Mouse (Mus musculus) forebrain, embryonic 12.5 days (tissue): ENCODE results near the gene Sumo2. TPM values are rescaled to one million over a fixed set of nuclear protein-coding genes. Genes with fewer than 3 reads are reported as not detected.
"Not testable (repeated sequence)": the region's sequence is repeated elsewhere in the genome, so short reads cannot be mapped to it uniquely, and the experiment has no call there.

Experiments
- ATAC-seq: fragments of 200-750 bp; cut with Nextera tagmentation; 2 replicates; pipeline ENCODE4 v1.8.0; 2017; ENCODE audit warnings: moderate TSS enrichment; ENCODE audit not compliant: low FRiP score
- H3K27ac ChIP-seq: fragments of 300-500 bp; sonication (generic); 2 replicates; pipeline ENCODE4 v1.5.1; 2016; ENCODE audit warnings: mild to moderate bottlenecking
- H3K27me3 ChIP-seq: fragments of 300-500 bp; sonication (generic); 2 replicates; pipeline ENCODE4 v1.6.1; 2016; ENCODE audit warnings: mild to moderate bottlenecking
- H3K36me3 ChIP-seq: fragments of 300-500 bp; sonication (generic); replicated peaks from 2 replicates; pipeline ENCODE4 v1.6.1; 2016; ENCODE audit warnings: mild to moderate bottlenecking
- H3K4me1 ChIP-seq: fragments of 300-500 bp; sonication (generic); 2 replicates; pipeline ENCODE4 v1.6.1; 2016
- H3K4me2 ChIP-seq: fragments of 300-500 bp; sonication (generic); 2 replicates; pipeline ENCODE4 v1.6.1; 2016; ENCODE audit warnings: mild to moderate bottlenecking, moderate library complexity
- H3K4me3 ChIP-seq: fragments of 300-500 bp; sonication (generic); replicated peaks from 2 replicates; pipeline ENCODE4 v1.5.1; 2016; ENCODE audit warnings: mild to moderate bottlenecking
- H3K9ac ChIP-seq: fragments of 300-500 bp; sonication (generic); 2 replicates; pipeline ENCODE4 v1.6.1; 2016; ENCODE audit warnings: mild to moderate bottlenecking
- H3K9me3 ChIP-seq: fragments of 300-500 bp; sonication (generic); 2 replicates; pipeline ENCODE4 v1.6.1; 2016
- WGBS: fragments of 180-500 bp; shearing (Covaris S2); methylation state at CpG from one replicate; pipeline ENCODE4 v1.1.7; 2016; 5-methylcytosine and 5-hydroxymethylcytosine counted together
- polyA plus RNA-seq: library from polyadenylated mRNA; unstranded; fragments of >200 nt; fragmentation: Nextera tagmentation; extraction: Ambion mirVana; gene quantifications from 2 replicates; pipeline ENCODE4 v1.2.1, GENCODE M21; 2016

The Sumo2 gene
- polyA plus RNA-seq, 1 experiment from 2014 or later = 1,474 TPM

GRCm38 (mm10) chr11:115496559-115496958 is 39.5 kb downstream of the Sumo2 start:
- ATAC-seq, H3K27me3 ChIP-seq, H3K4me3 ChIP-seq, H3K9me3 ChIP-seq, H3K4me2 ChIP-seq, H3K9ac ChIP-seq, H3K27ac ChIP-seq, H3K4me1 ChIP-seq: not testable (repeated sequence)
- WGBS = 88% methylated on average over 9 of the region's 9 CpGs
- H3K36me3 ChIP-seq = peaks cover 45% of the 10 kb centered on the region

- 45% methylated on average over 6 of the region's 6 CpGs for WGBS
- H3K4me3 ChIP-seq = peak overlapping the region; percentile 66
- H3K4me2 ChIP-seq = peak overlapping the region; percentile 77
- H3K9ac ChIP-seq = peak overlapping the region; percentile 78
- peaks cover 23% of the 10 kb centered on the region for H3K4me1 ChIP-seq
- H3K27me3 ChIP-seq = no peaks in the 10 kb centered on the region
- no peaks in the 10 kb centered on the region for H3K9me3 ChIP-seq
- peaks cover 23% of the 10 kb centered on the region for H3K36me3 ChIP-seq
- H3K27ac ChIP-seq = no peak overlapping the region
- no peak for ATAC-seq
These were observed 43.7 kb downstream of the Sumo2 start for GRCm38 (mm10) chr11:115492387-115492786.

DNA sequence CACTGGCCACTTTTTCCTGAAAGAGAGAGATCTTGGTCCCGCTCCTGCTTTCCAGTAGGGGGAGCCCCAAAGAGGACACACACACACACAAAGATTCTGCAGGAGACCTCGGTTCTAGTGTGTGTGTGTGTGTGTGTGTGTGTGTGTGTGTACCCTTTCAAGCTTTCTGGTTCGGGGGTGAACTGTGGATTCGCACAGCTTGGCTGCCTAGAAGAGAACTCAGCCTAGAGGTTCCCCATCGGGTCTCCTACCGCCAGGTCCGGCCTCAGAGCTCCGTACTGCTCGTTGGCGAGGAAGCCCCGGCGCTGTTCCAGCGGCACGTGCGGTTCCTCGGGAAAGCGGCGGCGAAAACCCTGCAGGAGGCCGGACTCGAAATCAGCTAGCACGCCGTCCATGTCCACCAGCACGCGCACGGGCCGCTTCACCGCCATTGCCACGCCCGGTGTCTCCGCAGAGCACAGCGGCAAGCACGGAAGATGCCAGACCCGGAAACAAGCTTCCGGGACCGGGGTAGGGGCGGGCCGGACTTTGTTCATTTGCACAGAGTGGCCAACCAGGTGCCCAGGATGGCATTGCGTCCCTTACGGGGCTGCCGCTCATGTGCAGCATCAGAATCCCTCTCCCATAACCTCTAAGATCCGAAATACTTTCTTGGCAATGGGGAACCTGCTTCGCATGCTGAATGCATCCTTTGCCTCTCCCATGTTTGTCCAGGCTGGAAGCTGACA is 44.6 kb downstream of the Sumo2 start, which contains the start of gene Nt5c:
TSS of gene Nt5c (minus strand) at position 507 of the 728 bp plus-strand sequence.
- WGBS = under 1% methylated on average over 43 of the region's 43 CpGs
- peaks cover 16% of the 10 kb centered on the region for H3K36me3 ChIP-seq

GRCm38 (mm10) chr11:115490441-115491355 is 45.4 kb downstream of the Sumo2 start:
- Histone ChIP-seq H3K9ac (peak overlapping the region; percentile 78), H3K27me3 (no peaks in the 10 kb centered on the region), H3K27ac (peak overlapping the region; percentile 84), H3K9me3 (no peaks in the 10 kb centered on the region), H3K4me3 (peak overlapping the region; percentile 66), H3K4me2 (peak overlapping the region; percentile 77), H3K4me1 (peaks cover 23% of the 10 kb centered on the region), H3K36me3 (peaks cover 16% of the 10 kb centered on the region)
- ATAC-seq = peak; percentile 20
- WGBS = 28% methylated on average over 25 of the region's 25 CpGs

More for the DNA sequence above, 44.6 kb downstream of the Sumo2 start, which contains the start of gene Nt5c:
- peak within 1 kb of the TSS; percentile 84 for H3K27ac ChIP-seq
- peaks cover 23% of the 10 kb centered on the region for H3K4me1 ChIP-seq
- no peaks in the 10 kb centered on the region for H3K9me3 ChIP-seq
- H3K9ac ChIP-seq = peak within 1 kb of the TSS; percentile 78
- peak within 1 kb of the TSS; percentile 77 for H3K4me2 ChIP-seq
- peak within 1 kb of the TSS; percentile 66 for H3K4me3 ChIP-seq
- ATAC-seq = peak; percentile 86
- H3K27me3 ChIP-seq = no peaks in the 10 kb centered on the region

GRCm38 (mm10) chr11:115488551-115489104 is 47.4 kb downstream of the Sumo2 start:
- no peaks in the 10 kb centered on the region for H3K27me3 ChIP-seq
- no peak overlapping the region for H3K9ac ChIP-seq
- no peak overlapping the region for H3K27ac ChIP-seq
- WGBS = 90% methylated on average over 19 of the region's 19 CpGs
- ATAC-seq = no peak
- H3K4me1 ChIP-seq = peaks cover 32% of the 10 kb centered on the region
- no peak overlapping the region for H3K4me2 ChIP-seq
- peaks cover 16% of the 10 kb centered on the region for H3K36me3 ChIP-seq
- H3K4me3 ChIP-seq = no peak overlapping the region
- H3K9me3 ChIP-seq = no peaks in the 10 kb centered on the region

DNA sequence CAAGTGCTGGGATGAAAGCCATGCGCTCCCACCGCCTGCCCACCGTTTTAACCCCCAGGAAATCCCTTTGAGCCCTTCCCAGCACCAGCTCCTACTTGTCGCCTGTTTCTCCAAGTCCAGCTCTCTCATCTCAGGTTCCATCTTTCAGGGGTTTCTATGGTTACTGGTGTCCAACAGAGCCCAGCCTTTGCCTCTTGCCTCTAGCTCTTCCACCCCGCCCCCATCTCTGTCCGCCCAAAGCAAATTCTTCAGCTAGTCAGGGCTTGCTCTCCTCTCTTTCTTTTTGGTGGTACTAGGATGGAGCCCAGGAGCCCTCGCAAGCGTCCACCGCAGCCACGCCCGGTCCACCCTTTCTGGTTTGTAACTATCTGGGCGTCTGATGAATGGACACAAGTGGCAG is 50.9 kb downstream of the Sumo2 start:
- no peaks in the 10 kb centered on the region for H3K9me3 ChIP-seq
- H3K9ac ChIP-seq = no peak overlapping the region
- peaks cover 13% of the 10 kb centered on the region for H3K4me1 ChIP-seq
- H3K27ac ChIP-seq = 0 out of 2 replicates have a peak overlapping the region, but pooled peaks have one; percentile 38
- H3K4me3 ChIP-seq = no peak overlapping the region
- WGBS = 29% methylated on average over 12 of the region's 12 CpGs
- ATAC-seq = peak; percentile 41; the same call in 1 of the 2 replicates
- H3K4me2 ChIP-seq = no peak overlapping the region
- H3K36me3 ChIP-seq = peaks cover 16% of the 10 kb centered on the region
- no peaks in the 10 kb centered on the region for H3K27me3 ChIP-seq

DNA sequence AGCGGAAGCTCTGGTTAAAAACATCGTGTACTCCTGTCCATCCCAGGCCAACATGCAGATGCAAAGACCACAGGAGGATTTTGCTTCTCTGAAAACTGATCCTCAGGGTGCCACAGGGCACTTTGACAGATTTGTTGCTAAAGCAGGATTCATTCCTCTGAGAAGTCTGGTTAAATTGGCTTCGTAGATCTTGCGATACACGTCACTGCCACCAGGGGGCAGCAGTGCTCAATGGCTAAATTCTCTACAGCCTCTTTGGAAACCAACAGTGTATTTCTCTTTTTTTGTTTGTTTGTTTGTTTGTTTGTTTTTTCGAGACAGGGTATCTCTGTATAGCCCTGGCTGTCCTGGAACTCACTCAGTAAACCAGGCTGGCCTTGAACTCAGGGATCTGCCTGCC is 52.4 kb downstream of the Sumo2 start:
- H3K9me3 ChIP-seq = no peaks in the 10 kb centered on the region
- 17% methylated on average over 6 of the region's 6 CpGs for WGBS
- H3K4me3 ChIP-seq = no peak overlapping the region
- H3K4me1 ChIP-seq = peaks cover 10% of the 10 kb centered on the region
- no peak overlapping the region for H3K9ac ChIP-seq
- ATAC-seq = no peak
- no peak overlapping the region for H3K4me2 ChIP-seq
- H3K27me3 ChIP-seq = no peaks in the 10 kb centered on the region
- no peak overlapping the region for H3K27ac ChIP-seq
- H3K36me3 ChIP-seq = peaks cover 2% of the 10 kb centered on the region; the same call in 1 of the 2 replicates

GRCm38 (mm10) chr11:115483278-115483677 is 52.8 kb downstream of the Sumo2 start:
- Histone ChIP-seq H3K4me3 (no peak overlapping the region), H3K36me3 (no peaks in the 10 kb centered on the region), H3K27ac (no peak overlapping the region), H3K9ac (no peak overlapping the region), H3K4me2 (no peak overlapping the region), H3K27me3 (no peaks in the 10 kb centered on the region), H3K9me3 (no peaks in the 10 kb centered on the region), H3K4me1 (peaks cover 10% of the 10 kb centered on the region)
- no peak for ATAC-seq
- WGBS = 71% methylated on average over 11 of the region's 11 CpGs

GRCm38 (mm10) chr11:115481553-115482259 is 54.4 kb downstream of the Sumo2 start:
- Histone ChIP-seq H3K4me1 (peaks cover 18% of the 10 kb centered on the region), H3K4me2 (no peak overlapping the region), H3K27ac (no peak overlapping the region), H3K36me3 (no peaks in the 10 kb centered on the region), H3K9ac (no peak overlapping the region; the same call in 1 of the 2 replicates), H3K27me3 (no peaks in the 10 kb centered on the region), H3K4me3 (no peak overlapping the region), H3K9me3 (no peaks in the 10 kb centered on the region)
- 85% methylated on average over 6 of the region's 6 CpGs for WGBS
- ATAC-seq = no peak

DNA sequence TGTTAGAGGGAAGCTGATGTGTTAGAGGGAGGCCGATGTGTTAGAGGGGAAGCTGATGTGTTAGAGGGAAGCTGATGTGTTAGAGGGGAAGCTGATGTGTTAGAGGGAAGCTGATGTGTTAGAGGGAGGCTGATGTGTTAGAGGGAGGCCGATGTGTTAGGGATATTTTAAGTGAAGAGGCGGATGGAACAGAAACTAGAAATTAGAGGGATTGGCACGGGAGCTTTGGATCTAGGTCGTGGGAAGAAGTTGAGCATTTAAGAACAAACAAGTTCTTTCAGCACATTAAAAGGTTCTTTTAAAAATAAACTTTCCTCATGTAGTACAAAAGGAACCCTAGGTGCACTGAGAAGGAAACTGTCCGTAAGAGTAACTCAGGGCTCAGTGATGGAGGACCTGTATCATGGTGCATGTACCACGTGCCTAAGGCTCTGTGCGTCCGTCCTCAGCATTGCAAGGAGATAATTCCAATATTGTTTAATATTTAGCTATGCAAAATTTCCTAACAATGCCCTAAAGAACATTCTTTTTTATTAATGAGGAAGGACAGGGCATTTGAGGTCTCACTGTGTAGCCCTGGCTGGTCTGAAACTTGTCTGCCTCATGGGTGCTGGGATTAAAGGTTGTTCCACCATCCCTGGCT is 57.7 kb downstream of the Sumo2 start:
- H3K36me3 ChIP-seq = no peaks in the 10 kb centered on the region
- H3K4me3 ChIP-seq = no peak overlapping the region
- WGBS = 90% methylated on average over 9 of the region's 9 CpGs
- H3K27ac ChIP-seq = no peak overlapping the region
- no peaks in the 10 kb centered on the region for H3K9me3 ChIP-seq
- ATAC-seq = no peak
- H3K9ac ChIP-seq = no peak overlapping the region
- no peaks in the 10 kb centered on the region for H3K27me3 ChIP-seq
- no peak overlapping the region for H3K4me2 ChIP-seq
- peaks cover 32% of the 10 kb centered on the region for H3K4me1 ChIP-seq

- not testable (repeated sequence) for H3K9ac ChIP-seq, ATAC-seq
These were observed 58.7 kb downstream of the Sumo2 start for GRCm38 (mm10) chr11:115477388-115477787.

More at GRCm38 (mm10) chr11:115477388-115477787, 58.7 kb downstream of the Sumo2 start:
- not testable (repeated sequence) for H3K27ac ChIP-seq, H3K4me2 ChIP-seq, H3K9me3 ChIP-seq, H3K4me3 ChIP-seq, H3K36me3 ChIP-seq, H3K27me3 ChIP-seq
- H3K4me1 ChIP-seq = peaks cover 35% of the 10 kb centered on the region
- WGBS = 90% methylated on average over 7 of the region's 7 CpGs
